Comparison of ENCODE assay signal across 17 mouse cellular contexts in the genomic region with DNA sequence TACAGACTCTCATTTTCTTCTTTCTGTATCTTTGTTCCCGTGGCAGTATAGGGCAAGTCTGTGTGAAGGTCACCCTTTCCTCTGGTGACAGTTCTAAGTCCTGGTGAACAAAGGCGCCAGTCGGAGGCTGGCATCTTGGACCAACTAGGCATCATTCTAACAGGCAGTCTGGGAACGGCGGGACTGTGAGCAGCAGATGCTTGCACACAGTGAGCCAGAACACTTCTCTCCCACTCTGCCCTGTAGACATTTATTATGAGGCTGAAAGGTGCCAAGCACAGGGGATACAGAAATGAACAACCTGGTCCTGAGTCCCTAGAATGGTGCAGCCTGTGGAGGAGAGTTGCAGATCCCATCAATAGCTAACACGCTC. TPM values are rescaled to one million over a fixed set of nuclear protein-coding genes. Genes with fewer than 3 reads are reported as not detected.
DNase-seq lines count a peak whose midpoint lies in the region; ATAC-seq lines count a peak whose summit lies in the region.
"Had no signal": no experiment of that assay in that cellular context is flagged by ENCODE, and none has a peak within 500 bp of the region (broad histone marks: within the 10 kb centered on the region; RNA-seq: fewer than 3 reads in every experiment).

No protein-coding gene starts in this region.

- no peak for DNase-seq in cerebellum, postnatal 4 days (ENCODE audit: low spot score in 2 of 2)
- DNase-seq in heart, adult 11 months = no peak
- peak; percentile 62 to 67 for DNase-seq in cerebellum, adult 18-20 months
- peak; percentile 52 to 60 for DNase-seq in cerebellum, postnatal 36 days
- no peak for DNase-seq in thymus, postnatal 14 days
- DNase-seq in retina, embryonic 14.5 days (ENCODE audit: low spot score) = no peak
- DNase-seq: gastrocnemius, postnatal 25 days; liver; liver, postnatal 0 days had no signal

- H3K27me3 ChIP-seq in heart, embryonic 15.5 days = no peaks in the 10 kb centered on the region
- H3K27me3 ChIP-seq: embryonic facial prominence, embryonic 13.5 days; hindbrain, embryonic 12.5 days; intestine, embryonic 15.5 days; neural tube, embryonic 12.5 days had no signal

- H3K4me1 ChIP-seq in heart, embryonic 15.5 days (replicated peaks) = peaks cover 17% of the 10 kb centered on the region
- H3K4me1 ChIP-seq: embryonic facial prominence, embryonic 13.5 days; intestine, embryonic 15.5 days; neural tube, embryonic 12.5 days had no signal

- H3K9me3 ChIP-seq in heart, embryonic 15.5 days (replicated peaks) = no peaks in the 10 kb centered on the region
- H3K9me3 ChIP-seq: embryonic facial prominence, embryonic 13.5 days; hindbrain, embryonic 12.5 days; intestine, embryonic 15.5 days; kidney, embryonic 15.5 days; neural tube, embryonic 12.5 days had no signal

- H3K4me3 ChIP-seq in heart, embryonic 15.5 days = no peak overlapping the region
- H3K4me3 ChIP-seq: embryonic facial prominence, embryonic 13.5 days; hindbrain, embryonic 12.5 days; intestine, embryonic 15.5 days; kidney, embryonic 15.5 days; neural tube, embryonic 12.5 days had no signal

- peak overlapping the region; percentile 8; the same call in 1 of the 2 replicates for H3K27ac ChIP-seq in heart, embryonic 15.5 days
- H3K27ac ChIP-seq: embryonic facial prominence, embryonic 13.5 days; hindbrain, embryonic 12.5 days; intestine, embryonic 15.5 days; kidney, embryonic 15.5 days; neural tube, embryonic 12.5 days had no signal

- no peaks in the 10 kb centered on the region for H3K36me3 ChIP-seq in heart, embryonic 15.5 days
- H3K36me3 ChIP-seq: embryonic facial prominence, embryonic 13.5 days; hindbrain, embryonic 12.5 days; intestine, embryonic 15.5 days; kidney, embryonic 15.5 days; neural tube, embryonic 12.5 days had no signal

- H3K4me2 ChIP-seq in heart, embryonic 15.5 days = no peak overlapping the region
- H3K4me2 ChIP-seq: embryonic facial prominence, embryonic 13.5 days; hindbrain, embryonic 12.5 days; intestine, embryonic 15.5 days; kidney, embryonic 15.5 days; neural tube, embryonic 12.5 days had no signal

- 83% methylated on average over 6 of the region's 6 CpGs for WGBS in heart, embryonic 15.5 days

- peak; percentile 78 for ATAC-seq in cerebellum, adult (ENCODE audit: insufficient number of reproducible peaks, low FRiP score, low TSS enrichment)
- no peak for ATAC-seq in heart, embryonic 15.5 days (replicated peaks; ENCODE audit: insufficient number of reproducible peaks, insufficient read depth, low FRiP score, low read depth)
- ATAC-seq: intestine, embryonic 15.5 days; liver, postnatal 0 days had no signal

- H3K9ac ChIP-seq in heart, embryonic 15.5 days = no peak overlapping the region
- H3K9ac ChIP-seq: embryonic facial prominence, embryonic 13.5 days; hindbrain, embryonic 12.5 days; intestine, embryonic 15.5 days; kidney, embryonic 15.5 days; liver, postnatal 0 days; neural tube, embryonic 12.5 days had no signal

RNA-seq across cellular contexts. Expression of a gene that starts 43.3 kb away (rescaled TPM):
- 22.9 and 24.8 TPM in 2 replicates for polyA plus RNA-seq in heart, embryonic 15.5 days (2015; fragmentation: Nextera tagmentation; extraction: Ambion mirVana)

RNA-seq across cellular contexts. Expression of a gene that starts 52.3 kb away (rescaled TPM):
- polyA plus RNA-seq in heart, embryonic 15.5 days (2015; fragmentation: Nextera tagmentation; extraction: Ambion mirVana) = 3.5 and 3.6 TPM in 2 replicates
- polyA plus RNA-seq: embryonic facial prominence, embryonic 13.5 days; hindbrain, embryonic 12.5 days; intestine, embryonic 15.5 days; kidney, embryonic 15.5 days; liver, postnatal 0 days; neural tube, embryonic 12.5 days; stomach, embryonic 16.5 days had no signal

Comparison
In these comparisons a context has a peak if more than half of its experiments do, and no peak if none do; other contexts are left out.
1. DNase-seq: peak in cerebellum, adult 18-20 months (2 of 2) and cerebellum, postnatal 36 days (2 of 2); none in cerebellum, postnatal 4 days (0 of 2), heart, adult 11 months (single experiment), thymus, postnatal 14 days (single experiment) and retina, embryonic 14.5 days (single experiment).